Mouse (Mus musculus): ENCODE measurements at regions not wholly inside any gene's neighbourhood (a gene's known extent, or its start where the extent isn't known, plus 50 kb on each side); places are given as distances from the start of the nearest gene placed in this dataset.

GRCm38 (mm10) chr2:71640251-71640650 lies 93.7 kb upstream of the Dlx2 start:
- DNase-seq (ENCODE audit: low spot score in 2 of 2), result no peak

GRCm38 (mm10) chr2:71644038-71644470 lies 97.5 kb upstream of the Dlx2 start:
- peak; percentile 23 to 50 for DNase-seq (ENCODE audit: low spot score in 2 of 2)

- no peak for DNase-seq (ENCODE audit: low spot score in 2 of 2)
These were observed 97.4 kb upstream of the Itga6 start for GRCm38 (mm10) chr2:71647914-71648497.

- no peak for DNase-seq (ENCODE audit: low spot score in 2 of 2)
These were observed 93.8 kb upstream of the Itga6 start for GRCm38 (mm10) chr2:71651662-71652061.

GRCm38 (mm10) chr2:71652261-71652801 lies 93.1 kb upstream of the Itga6 start:
- DNase-seq (ENCODE audit: low spot score in 2 of 2), result no peak

GRCm38 (mm10) chr2:71654817-71655503 lies 90.5 kb upstream of the Itga6 start:
- no peak for DNase-seq (ENCODE audit: low spot score in 2 of 2)

- DNase-seq (ENCODE audit: low spot score in 2 of 2), result no peak
These were observed 89.7 kb upstream of the Itga6 start for GRCm38 (mm10) chr2:71655504-71656390.

GRCm38 (mm10) chr2:71656611-71657244 lies 88.7 kb upstream of the Itga6 start:
- DNase-seq (ENCODE audit: low spot score in 2 of 2), result no peak

- DNase-seq (ENCODE audit: low spot score in 2 of 2), result no peak
These were observed 84.0 kb upstream of the Itga6 start for GRCm38 (mm10) chr2:71661438-71661837.

GRCm38 (mm10) chr2:71661986-71662385 lies 83.4 kb upstream of the Itga6 start:
- no peak for DNase-seq (ENCODE audit: low spot score in 2 of 2)

GRCm38 (mm10) chr2:71663453-71663852 lies 82.0 kb upstream of the Itga6 start:
- no peak for DNase-seq (ENCODE audit: low spot score in 2 of 2)

- no peak for DNase-seq (ENCODE audit: low spot score in 2 of 2)
These were observed 78.5 kb upstream of the Itga6 start for GRCm38 (mm10) chr2:71666927-71667326.

- DNase-seq (ENCODE audit: low spot score in 2 of 2), result no peak
These were observed 77.7 kb upstream of the Itga6 start for GRCm38 (mm10) chr2:71667746-71668145.

- DNase-seq (ENCODE audit: low spot score in 2 of 2), result no peak
These were observed 75.1 kb upstream of the Itga6 start for GRCm38 (mm10) chr2:71670228-71670790.

GRCm38 (mm10) chr2:71670882-71671281 lies 74.5 kb upstream of the Itga6 start:
- DNase-seq (ENCODE audit: low spot score in 2 of 2), result no peak

- DNase-seq (ENCODE audit: low spot score in 2 of 2), result no peak
These were observed 72.1 kb upstream of the Itga6 start for GRCm38 (mm10) chr2:71673087-71673920.

- no peak for DNase-seq (ENCODE audit: low spot score in 2 of 2)
These were observed 64.7 kb upstream of the Itga6 start for GRCm38 (mm10) chr2:71680746-71681145.

GRCm38 (mm10) chr2:71681148-71681547 lies 64.3 kb upstream of the Itga6 start:
- DNase-seq (ENCODE audit: low spot score in 2 of 2), result no peak

- DNase-seq (ENCODE audit: low spot score in 2 of 2), result no peak
These were observed 62.0 kb upstream of the Itga6 start for GRCm38 (mm10) chr2:71683375-71683774.

GRCm38 (mm10) chr2:71685239-71685638 lies 60.2 kb upstream of the Itga6 start:
- DNase-seq (ENCODE audit: low spot score in 2 of 2), result no peak

GRCm38 (mm10) chr2:71689041-71689440 lies 56.4 kb upstream of the Itga6 start:
- no peak for DNase-seq (ENCODE audit: low spot score in 2 of 2)

Data from natural killer cell, adult 2 months (primary cell).